In genomic region chr5:118027698-118028190, GRCm38 (mm10) we compare ENCODE assay signal across 9 mouse cellular contexts. TPM values are rescaled to one million over a fixed set of nuclear protein-coding genes. Genes with fewer than 3 reads are reported as not detected.
DNase-seq lines count a peak whose midpoint lies in the region; ATAC-seq lines count a peak whose summit lies in the region.
"Had no signal": no experiment of that assay in that cellular context is flagged by ENCODE, and none has a peak within 500 bp of the region (broad histone marks: within the 10 kb centered on the region; RNA-seq: fewer than 3 reads in every experiment).

Gene Tesc, plus strand, starts transcription at chr5:118027743.

- H3K4me2 ChIP-seq in heart, embryonic 11.5 days = peak within 1 kb of the TSS; percentile 98
- peak within 1 kb of the TSS; percentile 98 for H3K4me2 ChIP-seq in midbrain, embryonic 14.5 days (ENCODE audit: low read length)

- peak within 1 kb of the TSS; percentile 60 for H3K4me3 ChIP-seq in brown adipose tissue, adult 24 weeks (ENCODE audit: insufficient read depth, low read depth, low read length)
- H3K4me3 ChIP-seq in heart, embryonic 11.5 days (ENCODE audit: low read depth, low read length) = peak within 1 kb of the TSS; percentile 75
- peak within 1 kb of the TSS; percentile 61 for H3K4me3 ChIP-seq in midbrain, embryonic 14.5 days (replicated peaks; ENCODE audit: low read depth, low read length)

- no peaks in the 10 kb centered on the region for H3K9me3 ChIP-seq in heart, embryonic 11.5 days (replicated peaks; ENCODE audit: control insufficient read depth, low read length)
- H3K9me3 ChIP-seq in midbrain, embryonic 14.5 days (ENCODE audit: control insufficient read depth, low read length) = no peaks in the 10 kb centered on the region

- ATAC-seq in heart, embryonic 11.5 days (replicated peaks; ENCODE audit: insufficient number of reproducible peaks, low FRiP score, low TSS enrichment) = 0 out of 2 replicates have a peak, but pooled peaks have one; percentile 1
- no peak for ATAC-seq in midbrain, embryonic 14.5 days (ENCODE audit: low FRiP score, low TSS enrichment)

- WGBS in heart, embryonic 11.5 days (ENCODE audit: insufficient replicate concordance) = under 1% methylated on average over 44 of the region's 63 CpGs
- WGBS in midbrain, embryonic 14.5 days = under 1% methylated on average over 57 of the region's 63 CpGs

- peaks cover 52% of the 10 kb centered on the region for H3K27me3 ChIP-seq in heart, embryonic 11.5 days (ENCODE audit: control insufficient read depth, insufficient read depth, low read length)
- peaks cover 50% of the 10 kb centered on the region for H3K27me3 ChIP-seq in midbrain, embryonic 14.5 days (ENCODE audit: control insufficient read depth, insufficient read depth, low read length)

- DNase-seq in retina, embryonic 14.5 days (ENCODE audit: low spot score) = peak; percentile 42
- DNase-seq in retina, postnatal 1 day = no peak
- DNase-seq in layer of hippocampus, postnatal 10 days (ENCODE audit: low spot score in 2 of 2) = peak in 1 of 2 experiments; percentile 46
- DNase-seq in midbrain, embryonic 14.5 days = peak; percentile 67
- DNase-seq in gastrocnemius, postnatal 36 days = no peak
- no peak for DNase-seq in gastrocnemius, postnatal 10 days

- intact Hi-C loops in gastrocnemius, postnatal 36 days (cut with DNase I) = no loop called here

- H3K4me1 ChIP-seq in brown adipose tissue, adult 24 weeks (ENCODE audit: control insufficient read depth, insufficient read depth, insufficient read length, low read length) = 0 out of 2 replicates have a peak, but pooled peaks cover 2% of the 10 kb centered on the region
- peaks cover 50% of the 10 kb centered on the region for H3K4me1 ChIP-seq in heart, embryonic 11.5 days (ENCODE audit: control insufficient read depth, insufficient read depth, low read length)
- peaks cover 15% of the 10 kb centered on the region for H3K4me1 ChIP-seq in midbrain, embryonic 14.5 days (ENCODE audit: control insufficient read depth, insufficient read depth, low read length)

- H3K36me3 ChIP-seq in heart, embryonic 11.5 days (ENCODE audit: control insufficient read depth, insufficient read depth, low read length) = no peaks in the 10 kb centered on the region
- no peaks in the 10 kb centered on the region for H3K36me3 ChIP-seq in midbrain, embryonic 14.5 days (ENCODE audit: control insufficient read depth, insufficient read depth, low read length)

- no peak within 1 kb of the TSS for H3K27ac ChIP-seq in brown adipose tissue, adult 24 weeks (replicated peaks; ENCODE audit: low read depth, low read length)
- H3K27ac ChIP-seq in heart, embryonic 11.5 days (ENCODE audit: low read depth, low read length) = no peak within 1 kb of the TSS
- H3K27ac ChIP-seq in midbrain, embryonic 14.5 days (replicated peaks; ENCODE audit: low read depth, low read length) = no peak within 1 kb of the TSS

- H3K9ac ChIP-seq in heart, embryonic 11.5 days (ENCODE audit: low read depth, low read length) = peak within 1 kb of the TSS; percentile 63
- H3K9ac ChIP-seq in midbrain, embryonic 14.5 days (replicated peaks; ENCODE audit: low read length) = peak within 1 kb of the TSS; percentile 53

RNA-seq across cellular contexts. Expression of gene Tesc, which starts in this region (rescaled TPM):
- polyA plus RNA-seq in brown adipose tissue, adult 24 weeks (2012; ENCODE audit: insufficient read depth, insufficient read length, missing spikeins) = 7.4 and 8.8 TPM in 2 replicates
- 17.9 and 21.3 TPM in 2 replicates for polyA plus RNA-seq in heart, embryonic 11.5 days (2014; fragmentation: Nextera tagmentation; extraction: Ambion mirVana)
- total RNA-seq in layer of hippocampus, postnatal 10 days (2021) = 10 to 100 TPM; 41.3 to 42.2 TPM
- polyA plus RNA-seq in midbrain, embryonic 14.5 days (2014; fragmentation: Nextera tagmentation; extraction: Ambion mirVana) = 4.4 and 4.9 TPM in 2 replicates
- total RNA-seq in gastrocnemius, postnatal 36 days (2021) = under 1 TPM; 0.44 to 0.71 TPM
- total RNA-seq in gastrocnemius, postnatal 10 days (2021) = 1 to 10 TPM in 1 of 2 experiments, under 1 TPM in 1; 0.70 to 1.4 TPM
- total RNA-seq: common myeloid progenitor, adult 5-6 weeks had no signal

Comparison
In these comparisons a context has a peak if more than half of its experiments do, and no peak if none do; other contexts are left out.
1. RNA of gene Tesc (total RNA-seq): 41.3 to 42.2 TPM in layer of hippocampus, postnatal 10 days; 0.70 to 1.4 TPM in gastrocnemius, postnatal 10 days and 0.44 to 0.71 TPM in gastrocnemius, postnatal 36 days; every median in the first group is over 10 times any median in the second.
2. DNase-seq: peak in retina, embryonic 14.5 days (single experiment) and midbrain, embryonic 14.5 days (single experiment); none in retina, postnatal 1 day (single experiment), gastrocnemius, postnatal 36 days (0 of 2) and gastrocnemius, postnatal 10 days (single experiment).
3. Peak in every context shown above with its lines, with median percentiles within 50 percentile points of each other: H3K4me3 ChIP-seq.